Mouse (Mus musculus): ENCODE data around the gene Uqcrc2. TPM values are rescaled to one million over a fixed set of nuclear protein-coding genes. Genes with fewer than 3 reads are reported as not detected.

Uqcrc2 gene
- total RNA-seq, 2 experiments from 2014 or later, result 471 to 589 TPM

DNA sequence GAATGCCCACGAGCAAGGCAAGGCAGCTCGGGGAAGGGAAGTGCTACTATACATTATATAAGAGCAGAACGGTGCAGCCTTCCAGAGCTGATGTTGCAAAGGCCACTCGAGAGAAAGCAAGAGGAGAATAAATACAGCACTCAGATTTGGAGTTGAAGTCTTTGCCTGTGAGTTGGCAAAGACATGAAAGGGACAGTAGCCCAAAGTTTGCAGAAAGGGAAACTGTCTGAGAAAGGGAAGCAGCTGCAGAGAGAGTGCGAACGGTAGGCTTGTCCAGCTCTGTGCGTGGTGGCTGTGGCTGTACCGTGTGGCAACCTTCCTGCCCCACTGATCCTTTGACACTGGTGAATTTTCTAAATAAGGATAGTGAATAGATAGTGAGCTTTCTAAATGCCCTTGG is 44.0 kb downstream of the Uqcrc2 start:
- DNase-seq, result no peak

DNA sequence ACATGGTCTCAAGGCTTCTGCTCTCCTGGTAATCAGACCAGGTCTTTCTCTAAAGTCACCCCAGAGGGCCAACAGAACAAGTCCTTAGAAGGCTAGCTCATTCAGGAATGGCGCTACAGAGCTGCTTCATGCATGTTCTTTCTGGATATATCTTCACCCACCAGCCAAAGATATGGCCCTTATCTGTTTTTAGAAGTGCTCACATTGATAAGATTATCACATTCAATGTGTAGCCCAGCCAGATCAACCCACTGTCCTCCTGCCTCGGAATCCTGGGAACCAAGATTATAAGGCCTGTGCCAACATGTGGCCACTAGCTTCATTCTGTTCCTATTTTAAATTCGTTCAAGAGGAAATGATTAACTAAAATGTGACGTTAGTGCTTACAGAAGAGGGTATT is 47.0 kb downstream of the Uqcrc2 start:
- intact Hi-C loops (cut with DNase I; ENCODE audit: low total_unique reads), result no loop called here
- DNase-seq, result no peak

More for the DNA sequence above, 44.0 kb downstream of the Uqcrc2 start:
- intact Hi-C loops (cut with DNase I; ENCODE audit: low total_unique reads), result loop anchor here (10.0 kb wide), 1 partner anchor 46 kb away; no protein-coding TSS in a partner anchor

DNA sequence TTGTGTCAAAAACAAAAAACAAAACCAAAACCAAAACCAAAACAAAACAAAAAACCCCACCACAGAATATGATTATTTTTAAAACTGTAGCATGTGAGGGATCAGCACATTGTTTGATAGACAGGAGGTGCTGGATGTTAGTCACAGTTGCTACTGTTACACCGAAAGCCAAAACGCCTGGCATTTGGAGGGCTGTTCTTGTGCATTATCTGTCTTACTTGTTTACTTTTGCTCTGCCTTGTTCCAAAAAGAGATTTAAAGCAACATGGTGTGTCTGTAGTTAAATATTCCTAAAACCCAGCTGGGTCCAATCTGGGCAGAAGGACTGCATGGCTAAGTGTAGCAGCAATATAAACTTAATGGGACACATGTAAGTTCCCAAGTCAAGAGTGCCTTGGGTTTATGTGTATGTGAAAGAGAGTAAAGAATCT is 49.8 kb downstream of the Uqcrc2 start:
- no peak for DNase-seq
- intact Hi-C loops (cut with DNase I; ENCODE audit: low total_unique reads), result no loop called here

DNA sequence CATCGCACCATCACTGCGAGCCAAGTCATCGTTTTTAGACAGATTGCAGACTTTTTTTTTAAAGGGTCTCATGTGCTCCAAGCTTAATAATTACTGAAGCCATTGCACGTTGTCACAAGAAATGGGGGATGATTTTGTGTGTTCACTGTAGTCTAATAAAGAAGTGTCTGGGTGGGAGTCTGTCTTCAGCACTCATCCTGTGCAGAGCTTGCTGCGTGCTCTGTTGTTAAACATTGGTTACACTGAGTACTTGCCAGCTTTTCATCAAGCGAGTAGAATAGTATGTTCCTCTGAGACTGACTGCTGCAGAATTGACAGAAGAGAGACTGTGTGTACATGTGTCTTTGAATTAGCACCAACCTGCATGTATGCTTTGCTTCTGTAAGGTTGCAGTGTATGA is 50.3 kb downstream of the Uqcrc2 start:
- DNase-seq, result no peak
- intact Hi-C loops (cut with DNase I; ENCODE audit: low total_unique reads), result no loop called here

DNA sequence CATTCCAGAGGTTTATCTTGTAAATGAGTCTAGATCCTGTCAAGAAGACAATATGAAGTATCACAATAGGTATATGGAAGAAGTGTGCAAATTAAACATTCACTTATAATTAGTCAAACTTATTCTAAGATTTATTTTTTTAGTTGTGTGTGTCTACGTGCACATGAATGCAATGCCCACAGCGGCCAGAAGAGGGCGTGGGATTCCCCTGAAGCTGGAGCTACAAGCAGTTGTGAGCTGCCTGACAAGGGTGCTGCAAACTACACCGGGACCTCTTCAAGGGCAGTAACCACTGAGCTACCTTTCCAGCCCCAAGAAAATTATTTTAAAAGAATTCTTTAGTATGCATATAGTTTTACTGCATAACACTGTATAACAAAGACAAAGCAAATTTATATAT is 55.7 kb downstream of the Uqcrc2 start:
- intact Hi-C loops (cut with DNase I; ENCODE audit: low total_unique reads), result no loop called here
- DNase-seq, result no peak

DNA sequence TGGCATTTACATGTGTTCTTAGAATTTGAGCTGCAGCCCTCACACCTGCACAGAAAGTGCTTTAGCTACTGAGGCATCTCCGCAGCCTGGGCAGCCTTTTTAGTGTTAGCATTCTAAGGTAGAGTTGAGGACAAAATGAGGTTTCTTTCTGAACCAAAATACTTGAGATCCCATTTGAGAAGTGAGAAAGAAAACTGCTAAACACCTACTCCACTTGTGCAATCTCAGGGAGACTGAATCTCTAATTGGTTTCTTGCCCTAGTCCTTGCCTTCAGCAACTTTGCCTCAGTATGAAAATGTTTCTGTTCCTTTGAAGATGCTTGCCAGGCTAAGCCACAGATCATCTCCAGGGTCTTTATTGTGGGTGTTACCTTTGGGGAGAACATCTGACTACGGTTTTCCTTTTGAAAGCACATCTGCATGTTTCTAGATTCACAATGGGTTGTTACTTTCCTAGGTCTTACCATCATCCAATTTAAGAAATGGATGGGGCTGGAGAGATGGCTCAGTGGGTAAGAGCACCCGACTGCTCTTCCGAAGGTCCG is 58.9 kb downstream of the Uqcrc2 start:
- intact Hi-C loops (cut with DNase I; ENCODE audit: low total_unique reads), result no loop called here
- DNase-seq, result no peak

DNA sequence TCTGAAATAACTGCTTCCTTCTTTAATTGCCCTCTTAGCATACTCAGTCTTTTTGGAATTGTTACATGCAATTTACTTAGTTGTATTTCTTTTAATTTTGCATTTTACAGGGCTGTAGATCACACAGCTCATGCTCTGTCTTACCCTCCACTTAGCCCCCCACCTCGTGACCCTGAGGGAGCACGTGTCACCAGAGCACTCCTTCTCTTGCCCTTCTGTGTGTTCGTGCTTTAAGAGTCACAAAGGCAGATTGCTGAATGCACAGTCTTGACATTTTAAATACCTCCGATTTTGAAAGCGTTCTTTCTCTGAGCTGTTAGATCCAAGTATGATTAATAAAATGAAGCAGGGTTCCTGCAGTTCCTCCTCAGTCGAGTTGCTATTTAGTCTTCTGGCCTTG is 60.2 kb downstream of the Uqcrc2 start:
- DNase-seq, result no peak
- intact Hi-C loops (cut with DNase I; ENCODE audit: low total_unique reads), result no loop called here

DNA sequence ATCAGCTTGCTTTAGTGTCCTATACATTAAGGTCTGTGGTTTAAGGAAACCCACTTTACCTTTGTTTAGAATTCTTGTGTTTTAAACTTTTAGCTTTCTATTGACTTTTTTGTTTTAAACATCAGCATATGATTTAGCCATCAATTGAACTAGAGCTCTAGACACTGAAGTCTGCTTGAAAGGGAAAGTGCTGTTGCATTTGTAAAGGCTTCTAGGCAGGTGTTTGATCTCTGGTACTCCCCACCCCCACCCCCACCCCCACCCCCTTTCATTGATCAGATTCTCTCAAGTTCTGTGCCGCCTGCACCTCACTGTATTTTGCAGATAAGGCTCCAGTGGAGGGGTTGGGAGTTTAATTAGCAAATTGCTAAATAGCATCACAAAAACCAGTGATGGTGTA is 60.7 kb downstream of the Uqcrc2 start:
- intact Hi-C loops (cut with DNase I; ENCODE audit: low total_unique reads), result no loop called here
- DNase-seq, result no peak

DNA sequence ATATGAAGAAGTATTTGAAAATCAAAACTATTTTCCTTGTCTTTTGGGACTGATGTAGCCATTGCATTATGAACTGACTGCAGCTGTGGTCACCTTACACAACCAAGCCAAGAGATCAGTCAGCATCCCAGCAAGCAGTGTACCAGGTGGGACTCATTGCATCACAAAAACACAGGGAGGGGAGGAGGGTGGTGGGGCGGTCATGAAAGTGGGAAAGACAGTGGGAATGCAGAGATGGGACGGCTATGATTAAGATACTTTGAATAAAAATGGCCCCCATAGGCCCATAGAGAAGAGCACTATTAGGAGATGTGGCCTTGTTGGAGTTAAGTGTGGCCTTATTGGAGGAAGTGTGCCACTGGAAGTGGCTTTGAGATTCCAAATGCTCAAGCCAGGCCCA is 61.4 kb downstream of the Uqcrc2 start:
- no peak for DNase-seq
- intact Hi-C loops (cut with DNase I; ENCODE audit: low total_unique reads), result no loop called here

DNA sequence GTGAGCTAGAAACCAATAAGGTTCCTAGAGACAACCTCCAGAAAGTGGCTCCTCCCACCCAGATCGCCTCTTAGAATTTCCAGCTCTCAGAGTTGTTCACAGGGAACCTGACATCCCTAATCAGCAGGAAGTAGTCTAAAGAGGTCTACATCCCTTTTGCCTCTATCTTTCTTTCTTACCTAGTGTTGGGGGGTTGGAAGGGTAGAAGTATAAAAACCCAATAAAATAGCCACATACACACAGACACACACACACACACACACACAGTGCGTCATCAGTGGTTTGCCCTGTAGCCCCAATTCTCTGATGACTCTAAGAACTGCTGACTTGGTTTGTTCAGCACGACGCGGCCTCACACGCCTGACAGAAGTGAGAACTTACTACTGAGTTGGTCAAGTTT is 64.6 kb downstream of the Uqcrc2 start:
- no peak for DNase-seq
- intact Hi-C loops (cut with DNase I; ENCODE audit: low total_unique reads), result no loop called here

DNA sequence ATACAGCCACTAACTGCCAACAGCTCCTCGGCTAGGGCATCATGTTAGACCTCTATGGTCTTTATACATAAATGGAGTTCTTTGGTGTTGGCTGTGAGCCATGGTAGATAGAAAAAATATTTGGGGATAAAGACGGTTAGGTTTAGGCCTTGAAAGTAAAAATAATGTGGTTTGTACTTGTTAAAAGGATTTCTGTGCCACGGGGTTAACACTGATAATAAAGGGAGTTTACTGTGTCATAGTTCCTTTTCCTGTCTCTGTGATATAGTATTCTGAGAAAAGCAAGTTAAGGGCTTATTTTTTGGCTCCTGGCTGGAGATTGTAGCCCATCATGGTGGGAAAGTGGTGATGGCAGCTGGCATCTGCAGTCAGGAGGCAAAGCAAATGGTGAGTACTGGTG is 68.9 kb downstream of the Uqcrc2 start:
- DNase-seq, result no peak
- intact Hi-C loops (cut with DNase I; ENCODE audit: low total_unique reads), result no loop called here

Other genes starting within 250 kb of the Uqcrc2 start
- gene Abca16, start 225.5 kb upstream of the Uqcrc2 start, total RNA-seq (2021), result not detected
- gene Pdzd9, start 35.2 kb downstream of the Uqcrc2 start, total RNA-seq (2021), result under 1 TPM in 1 of 2 experiments, not detected in 1; 0.13 TPM
- 10 to 100 TPM; 16.1 to 20.9 TPM for gene Mosmo, start 42.4 kb downstream of the Uqcrc2 start, total RNA-seq (2021)
- gene Vwa3a, start 104.1 kb downstream of the Uqcrc2 start, total RNA-seq (2021), result under 1 TPM; 0.41 to 0.80 TPM
- gene Gm5737, start 177.2 kb downstream of the Uqcrc2 start, total RNA-seq (2021), result under 1 TPM; 0.49 to 0.60 TPM
- 10 to 100 TPM; 50.3 to 61.8 TPM for gene Eef2k, start 207.7 kb downstream of the Uqcrc2 start, total RNA-seq (2021)